Mouse (Mus musculus) midbrain, postnatal 0 days (tissue): ENCODE measurements around the gene Cdk20. TPM values are rescaled to one million over a fixed set of nuclear protein-coding genes. Genes with fewer than 3 reads are reported as not detected.

Source experiments
- ATAC-seq: fragments of 200-750 bp; cut with Nextera tagmentation; 2 replicates; pipeline ENCODE4 v1.8.0; 2017; ENCODE audit warnings: moderate number of reproducible peaks, mild to moderate bottlenecking, moderate TSS enrichment, moderate library complexity; ENCODE audit not compliant: low FRiP score
- DNase-seq: peaks from one replicate; pipeline ENCODE4 v3.0.0-alpha.2; 2015; ENCODE audit warnings: low spot score
- H3K27ac ChIP-seq: fragments of 300-500 bp; sonication (generic); 2 replicates; pipeline ENCODE4 v1.5.1; 2014; ENCODE audit warnings: low read depth, mild to moderate bottlenecking, low read length, mixed read lengths
- H3K27me3 ChIP-seq: fragments of 300-500 bp; sonication (generic); 2 replicates; pipeline ENCODE4 v1.6.1; 2014; ENCODE audit warnings: low read length, control low read depth, mixed read lengths; ENCODE audit not compliant: insufficient read depth
- H3K36me3 ChIP-seq: fragments of 300-500 bp; sonication (generic); 2 replicates; pipeline ENCODE4 v1.6.1; 2014; ENCODE audit warnings: low read length, control low read depth, mixed read lengths; ENCODE audit not compliant: insufficient read depth
- H3K4me1 ChIP-seq: fragments of 300-500 bp; sonication (generic); 2 replicates; pipeline ENCODE4 v1.6.1; 2014; ENCODE audit warnings: mild to moderate bottlenecking, control low read depth, antibody characterized with exemption, low read length, mixed read lengths; ENCODE audit not compliant: insufficient read depth
- H3K4me2 ChIP-seq: fragments of 300-500 bp; sonication (generic); 2 replicates; pipeline ENCODE4 v1.6.1; 2014; ENCODE audit warnings: low read depth, mild to moderate bottlenecking, low read length, mixed read lengths; ENCODE audit not compliant: poor library complexity, severe bottlenecking
- H3K4me3 ChIP-seq: fragments of 300-500 bp; sonication (generic); 2 replicates; pipeline ENCODE4 v1.5.1; 2014; ENCODE audit warnings: low read depth, mild to moderate bottlenecking, low read length, moderate library complexity
- H3K9ac ChIP-seq: fragments of 300-500 bp; sonication (generic); replicated peaks from 2 replicates; pipeline ENCODE4 v1.6.1; 2014; ENCODE audit warnings: mild to moderate bottlenecking, low read length, moderate library complexity, mixed read lengths; ENCODE audit not compliant: poor library complexity, severe bottlenecking
- H3K9me3 ChIP-seq: fragments of 300-500 bp; sonication (generic); 2 replicates; pipeline ENCODE4 v1.6.1; 2016; ENCODE audit warnings: low read length, control low read depth
- CTCF ChIP-seq: IDR thresholded peaks from 2 replicates; pipeline ENCODE4 v1.5.1; 2016; ENCODE audit warnings: antibody characterized with exemption, mild to moderate bottlenecking
- WGBS: fragments of 180-500 bp; shearing (Covaris S2); extraction: QIAGEN DNeasy Blood & Tissue Kit; methylation state at CpG from one replicate; pipeline ENCODE4 v1.1.7; 2014; 5-methylcytosine and 5-hydroxymethylcytosine counted together
- polyA plus RNA-seq: library from polyadenylated mRNA; unstranded; fragments of >200 nt; fragmentation: Nextera tagmentation; extraction: Ambion mirVana; gene quantifications from 2 replicates; pipeline ENCODE4 v1.2.1, GENCODE M21; 2015
- total RNA-seq: library from RNA; depleted of rRNA; stranded (reverse); fragments of >200 nt; gene quantifications from 2 replicates; pipeline ENCODE4 v1.2.3, GENCODE M21; 2014

Gene Cdk20
- total and polyA plus RNA-seq, 2 experiments from 2014 or later = 25.5 to 30.0 TPM

DNA sequence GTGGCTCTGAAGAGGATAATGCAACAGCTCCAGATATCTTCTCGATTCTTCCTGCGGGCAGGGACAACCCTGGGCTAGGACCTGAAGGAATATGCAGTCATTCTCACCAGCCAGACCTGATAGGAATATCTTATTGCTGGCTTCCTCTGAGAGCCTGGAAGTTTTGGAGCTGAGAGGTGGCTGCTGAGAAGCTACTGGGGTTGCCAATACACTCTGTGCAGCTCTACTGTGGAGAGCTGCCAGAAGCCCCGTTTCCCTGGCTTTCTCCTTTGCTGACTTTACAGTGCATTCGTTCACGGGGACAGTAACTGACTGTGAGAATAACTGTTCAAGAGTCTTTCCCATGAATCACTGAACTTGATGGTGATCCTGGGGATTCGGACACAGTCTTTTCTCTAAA, 26.6 kb upstream of the Cdk20 start:
- 75% methylated on average over 6 of the region's 6 CpGs for WGBS
- Histone ChIP-seq H3K36me3 (no peaks in the 10 kb centered on the region), H3K27me3 (no peaks in the 10 kb centered on the region), H3K4me3 (no peak overlapping the region), H3K27ac (no peak overlapping the region), H3K4me2 (no peak overlapping the region), H3K4me1 (no peaks in the 10 kb centered on the region), H3K9me3 (no peaks in the 10 kb centered on the region), H3K9ac (no peak overlapping the region)
- TF ChIP-seq CTCF = no peak
- peak; percentile 53 for DNase-seq
- no peak for ATAC-seq

DNA sequence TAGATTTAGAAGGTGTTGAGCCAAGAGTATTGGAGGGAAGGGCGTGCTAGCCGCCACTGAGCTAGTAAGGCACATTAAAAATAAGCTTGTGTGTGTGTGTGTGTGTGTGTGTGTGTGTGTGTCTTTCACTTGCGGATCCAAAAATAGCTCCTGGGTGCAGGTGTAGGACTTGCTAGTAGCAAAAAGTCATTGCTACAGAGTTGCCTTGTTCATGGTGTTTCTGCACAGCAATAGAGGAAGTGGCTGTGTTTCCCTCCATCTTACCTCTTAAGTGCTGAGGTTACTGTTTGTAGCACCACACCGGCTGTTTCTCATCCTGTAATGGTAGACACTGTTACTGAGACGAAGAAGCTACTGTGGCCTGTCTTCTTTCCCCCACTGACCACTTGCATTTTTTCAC, 24.1 kb upstream of the Cdk20 start:
- 93% methylated on average over 5 of the region's 5 CpGs for WGBS
- Histone ChIP-seq H3K4me1 (no peaks in the 10 kb centered on the region), H3K36me3 (no peaks in the 10 kb centered on the region), H3K27ac (no peak overlapping the region), H3K4me3 (no peak overlapping the region), H3K27me3 (no peaks in the 10 kb centered on the region), H3K9ac (no peak overlapping the region), H3K9me3 (no peaks in the 10 kb centered on the region), H3K4me2 (no peak overlapping the region)
- no peak for DNase-seq
- ATAC-seq = no peak
- no peak for TF ChIP-seq CTCF

DNA sequence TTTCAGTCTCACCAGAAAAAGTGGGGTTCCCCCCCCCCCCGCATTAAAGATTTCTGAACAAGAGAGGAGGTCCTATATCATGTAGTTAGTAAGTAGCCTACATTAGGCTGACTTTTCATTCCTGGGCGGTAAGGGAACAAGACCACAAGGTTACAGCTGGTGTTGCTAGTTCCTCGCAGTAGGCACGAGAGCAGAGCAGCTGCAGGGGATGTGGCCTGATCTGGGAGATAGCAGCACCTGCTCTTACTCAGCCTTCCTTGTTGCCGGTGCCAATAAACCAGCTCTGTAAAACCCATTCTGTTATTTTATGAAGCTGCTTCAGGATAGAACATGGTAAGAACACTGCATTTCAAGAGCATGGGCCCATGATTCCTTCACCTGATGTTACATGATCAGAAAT, 21.5 kb upstream of the Cdk20 start:
- ATAC-seq = no peak
- Histone ChIP-seq H3K36me3 (no peaks in the 10 kb centered on the region), H3K27me3 (no peaks in the 10 kb centered on the region), H3K27ac (no peak overlapping the region), H3K4me3 (no peak overlapping the region), H3K9ac (no peak overlapping the region), H3K4me2 (no peak overlapping the region), H3K4me1 (no peaks in the 10 kb centered on the region), H3K9me3 (no peaks in the 10 kb centered on the region)
- no peak for DNase-seq
- WGBS = 84% methylated on average over 5 of the region's 5 CpGs
- TF ChIP-seq CTCF = no peak

DNA sequence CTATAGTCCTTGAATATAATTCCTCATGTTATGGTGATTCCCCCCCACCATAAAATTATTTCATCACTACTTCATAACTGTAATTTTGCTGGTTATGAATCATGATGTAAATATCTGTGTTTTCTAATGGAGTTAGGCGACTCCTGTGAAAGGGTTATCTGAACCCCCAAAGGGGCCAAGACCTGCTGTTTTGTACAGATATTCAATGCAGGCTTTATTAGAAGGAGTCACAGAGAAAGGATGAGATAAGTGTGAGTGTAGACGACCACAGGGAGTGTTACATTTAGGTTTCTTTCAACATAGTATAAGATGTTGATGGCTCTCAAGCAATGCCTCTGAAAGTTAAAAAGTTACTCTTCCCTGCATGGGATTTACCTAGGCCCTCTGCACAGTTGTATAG, 20.8 kb upstream of the Cdk20 start:
- TF ChIP-seq CTCF = no peak
- ATAC-seq = no peak
- no peaks in the 10 kb centered on the region for H3K36me3 ChIP-seq
- H3K27me3 ChIP-seq = no peaks in the 10 kb centered on the region
- DNase-seq = no peak
- H3K4me1 ChIP-seq = no peaks in the 10 kb centered on the region
- WGBS = 85% methylated on average over 2 of the region's 2 CpGs
- H3K4me3 ChIP-seq = no peak overlapping the region
- H3K27ac ChIP-seq = no peak overlapping the region
- no peak overlapping the region for H3K4me2 ChIP-seq
- H3K9me3 ChIP-seq = no peaks in the 10 kb centered on the region
- no peak overlapping the region for H3K9ac ChIP-seq

DNA sequence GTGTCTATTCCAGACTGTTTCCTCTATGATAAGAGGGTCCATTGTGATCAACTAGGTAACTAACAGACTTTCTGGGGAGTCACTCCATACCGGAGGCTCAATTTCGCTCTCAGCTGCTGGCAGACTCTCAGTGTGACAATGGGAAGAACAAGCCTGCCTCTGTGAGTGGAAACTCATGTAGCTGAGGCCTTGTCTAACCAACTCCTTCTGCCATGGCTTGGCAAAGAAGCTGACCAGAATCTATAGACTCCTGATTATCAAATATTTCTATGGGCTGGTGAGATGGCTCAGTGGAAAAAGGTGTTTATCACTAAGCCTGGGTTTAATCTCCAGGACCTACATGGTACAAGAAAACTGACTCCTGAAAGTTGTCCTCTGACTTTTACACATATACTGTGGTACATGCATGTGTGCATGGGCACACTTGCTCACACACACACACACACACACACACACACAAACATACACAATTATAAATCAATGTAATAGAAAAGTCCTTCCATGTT, 19.3 kb upstream of the Cdk20 start:
- Histone ChIP-seq H3K27ac (no peak overlapping the region), H3K9me3 (no peaks in the 10 kb centered on the region), H3K9ac (no peak overlapping the region), H3K4me2 (no peak overlapping the region), H3K36me3 (no peaks in the 10 kb centered on the region), H3K27me3 (no peaks in the 10 kb centered on the region), H3K4me3 (no peak overlapping the region), H3K4me1 (no peaks in the 10 kb centered on the region)
- no peak for DNase-seq
- TF ChIP-seq CTCF = no peak
- no peak for ATAC-seq
- 85% methylated on average over 2 of the region's 2 CpGs for WGBS

DNA sequence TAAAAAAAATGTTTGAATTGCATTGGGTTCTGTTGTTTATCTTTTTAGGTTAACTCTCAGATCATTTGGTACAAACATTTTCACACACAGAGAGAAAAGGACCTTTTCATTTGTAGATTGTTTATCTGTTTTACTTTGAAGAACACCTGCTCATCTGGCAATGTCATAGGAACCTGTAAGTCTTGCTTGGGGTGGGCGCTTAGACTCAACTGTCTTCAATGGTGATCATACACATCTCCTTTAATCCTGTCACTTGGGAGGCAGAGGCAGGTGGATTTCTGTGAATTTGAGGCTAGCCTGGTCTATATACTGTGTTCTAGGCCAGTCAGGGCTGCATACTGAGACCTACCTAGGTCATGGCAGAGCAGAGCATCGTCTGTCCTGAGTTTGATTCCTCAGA, 16.5 kb upstream of the Cdk20 start:
- Histone ChIP-seq H3K4me1 (no peaks in the 10 kb centered on the region), H3K36me3 (no peaks in the 10 kb centered on the region), H3K27me3 (no peaks in the 10 kb centered on the region), H3K27ac (no peak overlapping the region), H3K4me3 (no peak overlapping the region), H3K4me2 (no peak overlapping the region), H3K9ac (no peak overlapping the region), H3K9me3 (no peaks in the 10 kb centered on the region)
- ATAC-seq (no peak), DNase-seq (no peak)
- 89% methylated on average over 2 of the region's 2 CpGs for WGBS
- TF ChIP-seq CTCF = no peak
